Mouse (Mus musculus) brown adipose tissue, adult 24 weeks (tissue): ENCODE measurements around the gene Snx4. TPM values are rescaled to one million over a fixed set of nuclear protein-coding genes. Genes with fewer than 3 reads are reported as not detected.
A peak's percentile ranks its signal among the peaks of the same experiment; 100 is the strongest.
"Not testable (repeated sequence)": the region's sequence is repeated elsewhere in the genome, so short reads cannot be mapped to it uniquely, and the experiment has no call there.

Experiments used
- H3K27ac ChIP-seq: fragments of 200-500 bp; replicated peaks from 2 replicates; pipeline ENCODE4 v1.5.1; 2012; ENCODE audit warnings: low read depth, mild to moderate bottlenecking, low read length
- H3K4me1 ChIP-seq: fragments of 200-500 bp; 2 replicates; pipeline ENCODE4 v1.6.1; 2012; ENCODE audit warnings: low read length, mixed read lengths; ENCODE audit not compliant: control insufficient read depth, insufficient read depth, insufficient read length
- H3K4me3 ChIP-seq: fragments of 200-500 bp; 2 replicates; pipeline ENCODE4 v1.5.1; 2012; ENCODE audit warnings: low read depth, mild to moderate bottlenecking, low read length, moderate library complexity; ENCODE audit not compliant: insufficient read depth
- polyA plus RNA-seq: library from polyadenylated mRNA; stranded (reverse); fragments of >200 nt; gene quantifications from 2 replicates; pipeline ENCODE4 v1.2.4, GENCODE M21; 2012; ENCODE audit not compliant: missing spikeins, insufficient read depth, insufficient read length

The Snx4 gene
- polyA plus RNA-seq, result 23.1 and 36.8 TPM in 2 replicates

GRCm38 (mm10) chr16:33251194-33252051, at the start of gene Snx4:
Gene Snx4, plus strand, starts transcription at chr16:33251442.
- Histone ChIP-seq H3K27ac (peak within 1 kb of the TSS; percentile 77), H3K4me1 (no peaks in the 10 kb centered on the region), H3K4me3 (peak within 1 kb of the TSS; percentile 89)

- Histone ChIP-seq H3K4me1 (no peaks in the 10 kb centered on the region; the same call in 1 of the 2 replicates), H3K27ac (no peak overlapping the region), H3K4me3 (no peak overlapping the region)
These were observed 40.4 kb upstream of the Snx4 start for GRCm38 (mm10) chr16:33210812-33211211.

GRCm38 (mm10) chr16:33216313-33217003, 34.8 kb upstream of the Snx4 start:
- no peak overlapping the region for H3K4me3 ChIP-seq
- no peak overlapping the region for H3K27ac ChIP-seq
- H3K4me1 ChIP-seq, result peaks cover 2% of the 10 kb centered on the region; the same call in 1 of the 2 replicates

- peak overlapping the region; percentile 73 for H3K27ac ChIP-seq
These were observed 33.6 kb upstream of the Snx4 start for GRCm38 (mm10) chr16:33217553-33218085.

GRCm38 (mm10) chr16:33222482-33222881, 28.8 kb upstream of the Snx4 start:
- H3K27ac ChIP-seq, result no peak overlapping the region
- no peak overlapping the region for H3K4me3 ChIP-seq
- no peaks in the 10 kb centered on the region for H3K4me1 ChIP-seq

More at GRCm38 (mm10) chr16:33217553-33218085, 33.6 kb upstream of the Snx4 start:
- not testable (repeated sequence) for H3K4me1 ChIP-seq, H3K4me3 ChIP-seq

- no peak overlapping the region for H3K4me3 ChIP-seq
- H3K4me1 ChIP-seq, result no peaks in the 10 kb centered on the region
- no peak overlapping the region for H3K27ac ChIP-seq
These were observed 26.9 kb upstream of the Snx4 start for GRCm38 (mm10) chr16:33224381-33224780.

GRCm38 (mm10) chr16:33234128-33234527, 17.1 kb upstream of the Snx4 start:
- Histone ChIP-seq H3K4me3 (no peak overlapping the region), H3K27ac (no peak overlapping the region)

GRCm38 (mm10) chr16:33236151-33236550, 15.1 kb upstream of the Snx4 start:
- no peak overlapping the region for H3K4me3 ChIP-seq

More at GRCm38 (mm10) chr16:33234128-33234527, 17.1 kb upstream of the Snx4 start:
- no peaks in the 10 kb centered on the region for H3K4me1 ChIP-seq

GRCm38 (mm10) chr16:33239305-33239704, 11.9 kb upstream of the Snx4 start:
- H3K4me3 ChIP-seq, result no peak overlapping the region
- no peak overlapping the region for H3K27ac ChIP-seq
- no peaks in the 10 kb centered on the region for H3K4me1 ChIP-seq

More at GRCm38 (mm10) chr16:33236151-33236550, 15.1 kb upstream of the Snx4 start:
- Histone ChIP-seq H3K4me1 (no peaks in the 10 kb centered on the region), H3K27ac (no peak overlapping the region)

GRCm38 (mm10) chr16:33242046-33242445, 9.2 kb upstream of the Snx4 start:
- H3K27ac ChIP-seq, result no peak overlapping the region
- no peak overlapping the region for H3K4me3 ChIP-seq
- H3K4me1 ChIP-seq, result no peaks in the 10 kb centered on the region

GRCm38 (mm10) chr16:33244136-33244691, 7.0 kb upstream of the Snx4 start:
- Histone ChIP-seq H3K27ac (no peak overlapping the region), H3K4me1 (no peaks in the 10 kb centered on the region), H3K4me3 (no peak overlapping the region)

- Histone ChIP-seq H3K4me1 (no peaks in the 10 kb centered on the region), H3K4me3 (no peak overlapping the region), H3K27ac (no peak overlapping the region)
These were observed 6.2 kb upstream of the Snx4 start for GRCm38 (mm10) chr16:33244933-33245470.

- Histone ChIP-seq H3K4me3 (no peak overlapping the region), H3K4me1 (no peaks in the 10 kb centered on the region)
These were observed 4.7 kb upstream of the Snx4 start for GRCm38 (mm10) chr16:33246526-33246925.

GRCm38 (mm10) chr16:33247006-33247405, 4.2 kb upstream of the Snx4 start:
- no peaks in the 10 kb centered on the region for H3K4me1 ChIP-seq
- H3K4me3 ChIP-seq, result no peak overlapping the region
- H3K27ac ChIP-seq, result no peak overlapping the region

More at GRCm38 (mm10) chr16:33246526-33246925, 4.7 kb upstream of the Snx4 start:
- H3K27ac ChIP-seq, result no peak overlapping the region
